Mouse (Mus musculus) common myeloid progenitor, adult 5-6 weeks (primary cell): ENCODE measurements around the gene Olfm2. TPM values are rescaled to one million over a fixed set of nuclear protein-coding genes. Genes with fewer than 3 reads are reported as not detected.

ENCODE experiments used
- ATAC-seq: replicated peaks from 2 replicates; pipeline ENCODE4 v1.8.0; 2016; ENCODE audit warnings: low read depth, mild to moderate bottlenecking, moderate TSS enrichment, inconsistent platforms; ENCODE audit not compliant: poor library complexity, severe bottlenecking
- total RNA-seq: library from RNA; stranded (forward); fragments of 200-1000, 187-1606 nt; gene quantifications from 2 replicates; pipeline ENCODE4 v1.2.3, GENCODE M21; 2017

The Olfm2 gene
- not detected in 2 replicates for total RNA-seq

GRCm38 (mm10) chr9:20746017-20746660, at the start of gene Olfm2:
Gene Olfm2, minus strand, starts transcription at chr9:20746349.
- no peak for ATAC-seq

GRCm38 (mm10) chr9:20794108-20794806, 48.1 kb upstream of the Olfm2 start:
- ATAC-seq = peak; percentile 92

GRCm38 (mm10) chr9:20790345-20790744, 44.2 kb upstream of the Olfm2 start:
- no peak for ATAC-seq

GRCm38 (mm10) chr9:20789651-20790050, 43.5 kb upstream of the Olfm2 start:
- ATAC-seq = no peak

- ATAC-seq = no peak
Observed at GRCm38 (mm10) chr9:20787992-20788391, 41.8 kb upstream of the Olfm2 start.

- no peak for ATAC-seq
Observed at GRCm38 (mm10) chr9:20785055-20785454, 38.9 kb upstream of the Olfm2 start.

- ATAC-seq = no peak
Observed at GRCm38 (mm10) chr9:20781286-20781685, 35.1 kb upstream of the Olfm2 start.

- ATAC-seq = peak; percentile 53
Observed at GRCm38 (mm10) chr9:20765274-20765673, 19.1 kb upstream of the Olfm2 start.

GRCm38 (mm10) chr9:20763099-20763498, 16.9 kb upstream of the Olfm2 start:
- ATAC-seq = no peak

- no peak for ATAC-seq
Observed at GRCm38 (mm10) chr9:20762197-20762961, 16.2 kb upstream of the Olfm2 start.

GRCm38 (mm10) chr9:20761388-20761787, 15.2 kb upstream of the Olfm2 start:
- ATAC-seq = no peak

- 0 out of 2 replicates have a peak, but pooled peaks have one; percentile 10 for ATAC-seq
Observed at GRCm38 (mm10) chr9:20760813-20761212, 14.7 kb upstream of the Olfm2 start.

- no peak for ATAC-seq
Observed at GRCm38 (mm10) chr9:20758896-20759295, 12.7 kb upstream of the Olfm2 start.

GRCm38 (mm10) chr9:20758243-20758642, 12.1 kb upstream of the Olfm2 start:
- no peak for ATAC-seq

GRCm38 (mm10) chr9:20757087-20757955, 11.2 kb upstream of the Olfm2 start:
- ATAC-seq = peak; percentile 81

- no peak for ATAC-seq
Observed at GRCm38 (mm10) chr9:20756081-20756700, 10.0 kb upstream of the Olfm2 start.

GRCm38 (mm10) chr9:20754335-20754734, 8.2 kb upstream of the Olfm2 start:
- no peak for ATAC-seq

- ATAC-seq = 0 out of 2 replicates have a peak, but pooled peaks have one; percentile 32
Observed at GRCm38 (mm10) chr9:20751477-20752029, 5.4 kb upstream of the Olfm2 start.

- no peak for ATAC-seq
Observed at GRCm38 (mm10) chr9:20749213-20749612, 3.1 kb upstream of the Olfm2 start.
